Mouse (Mus musculus) testis, adult 2 months (tissue): ENCODE data around the gene Zfp1. TPM values are rescaled to one million over a fixed set of nuclear protein-coding genes. Genes with fewer than 3 reads are reported as not detected.

Source experiments
- H3K27ac ChIP-seq: fragments of 200-500 bp; 2 replicates; pipeline ENCODE4 v1.5.1; 2012; ENCODE audit warnings: low read depth, low read length; ENCODE audit not compliant: control insufficient read depth, insufficient read depth
- H3K27me3 ChIP-seq: fragments of 200-500 bp; 2 replicates; pipeline ENCODE4 v1.6.1; 2012; ENCODE audit warnings: mild to moderate bottlenecking, low read length, moderate library complexity; ENCODE audit not compliant: control insufficient read depth, insufficient read depth
- H3K36me3 ChIP-seq: fragments of 200-500 bp; 2 replicates; pipeline ENCODE4 v1.6.1; 2012; ENCODE audit warnings: mild to moderate bottlenecking, low read length; ENCODE audit not compliant: control insufficient read depth, insufficient read depth
- H3K4me1 ChIP-seq: fragments of 200-500 bp; 2 replicates; pipeline ENCODE4 v1.6.1; 2012; ENCODE audit warnings: low read length; ENCODE audit not compliant: control insufficient read depth, insufficient read depth
- H3K4me3 ChIP-seq: fragments of 200-500 bp; 2 replicates; pipeline ENCODE4 v1.5.1; 2012; ENCODE audit warnings: low read depth, mild to moderate bottlenecking, low read length, moderate library complexity, mixed read lengths; ENCODE audit not compliant: control insufficient read depth
- CTCF ChIP-seq: fragments of 200-500 bp; IDR thresholded peaks from 2 replicates; pipeline ENCODE4 v1.5.1; 2012; ENCODE audit warnings: low read depth, mild to moderate bottlenecking, inconsistent platforms, low read length, moderate library complexity; ENCODE audit not compliant: control insufficient read depth, insufficient read depth, insufficient replicate concordance
- POLR2A ChIP-seq: fragments of 200-500 bp; IDR thresholded peaks from 2 replicates; pipeline ENCODE4 v1.6.1; 2012; ENCODE audit warnings: low read depth, mild to moderate bottlenecking, inconsistent platforms, low read length, moderate library complexity; ENCODE audit not compliant: control insufficient read depth
- polyA plus RNA-seq: library from polyadenylated mRNA; depleted of rRNA; stranded (reverse); fragments of >200 nt; gene quantifications from 2 replicates; pipeline ENCODE4 v1.2.3, GENCODE M21; 2012; rRNA removed

The Zfp1 gene
- polyA plus RNA-seq = 4.1 and 4.4 TPM in 2 replicates

DNA sequence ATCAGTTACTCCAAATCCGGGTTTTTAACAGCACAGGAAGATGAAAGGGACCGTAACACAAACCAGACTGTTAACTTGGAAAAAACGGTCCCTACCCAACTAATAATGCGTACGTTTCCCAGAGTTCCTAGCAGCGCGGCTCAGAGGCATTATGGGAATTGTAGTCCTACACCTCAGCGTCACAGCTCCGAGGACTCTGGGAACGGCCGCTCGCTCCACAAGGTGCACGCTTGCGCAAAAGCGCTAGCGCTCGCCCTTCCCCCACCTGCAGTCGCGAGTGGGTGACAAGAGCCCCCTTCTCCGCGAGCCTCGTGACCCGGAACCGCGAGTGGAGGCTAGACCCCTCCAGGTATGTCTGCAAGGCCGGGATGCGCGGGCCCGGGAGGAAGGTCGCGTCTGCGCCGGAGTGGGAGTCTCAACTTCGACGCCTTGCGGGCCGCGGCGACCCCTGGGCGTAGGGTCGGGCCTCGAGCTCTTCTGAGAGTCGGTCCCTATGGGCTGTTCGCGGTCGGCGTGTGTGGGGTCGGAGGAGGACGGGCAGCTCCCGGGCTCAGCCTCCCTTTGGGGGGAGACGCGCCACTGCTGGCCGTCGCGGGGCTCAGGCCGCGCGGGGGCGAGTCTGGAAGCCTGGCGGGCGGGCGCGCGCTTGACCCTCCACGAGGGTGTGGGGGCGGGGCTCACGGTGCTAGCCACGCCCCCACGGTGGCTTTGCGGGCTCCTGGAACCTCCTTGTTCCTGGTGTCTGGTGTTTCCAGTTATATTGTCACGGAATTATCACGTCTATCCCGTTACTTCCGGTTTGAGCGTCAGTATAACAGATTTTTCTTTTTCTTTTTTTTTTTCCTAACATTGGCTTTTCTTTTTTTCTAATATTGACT lies at the start of gene Zfp1:
Gene Zfp1 (plus strand): TSS at position 138 of the 878 bp plus-strand sequence.
- H3K36me3 ChIP-seq = no peaks in the 10 kb centered on the region
- no peaks in the 10 kb centered on the region for H3K27me3 ChIP-seq
- H3K27ac ChIP-seq = peak within 1 kb of the TSS; percentile 95
- peaks cover 3% of the 10 kb centered on the region; the same call in 1 of the 2 replicates for H3K4me1 ChIP-seq
- TF ChIP-seq POLR2A (peak; percentile 60), CTCF (no peak)
- peak within 1 kb of the TSS; percentile 95 for H3K4me3 ChIP-seq

DNA sequence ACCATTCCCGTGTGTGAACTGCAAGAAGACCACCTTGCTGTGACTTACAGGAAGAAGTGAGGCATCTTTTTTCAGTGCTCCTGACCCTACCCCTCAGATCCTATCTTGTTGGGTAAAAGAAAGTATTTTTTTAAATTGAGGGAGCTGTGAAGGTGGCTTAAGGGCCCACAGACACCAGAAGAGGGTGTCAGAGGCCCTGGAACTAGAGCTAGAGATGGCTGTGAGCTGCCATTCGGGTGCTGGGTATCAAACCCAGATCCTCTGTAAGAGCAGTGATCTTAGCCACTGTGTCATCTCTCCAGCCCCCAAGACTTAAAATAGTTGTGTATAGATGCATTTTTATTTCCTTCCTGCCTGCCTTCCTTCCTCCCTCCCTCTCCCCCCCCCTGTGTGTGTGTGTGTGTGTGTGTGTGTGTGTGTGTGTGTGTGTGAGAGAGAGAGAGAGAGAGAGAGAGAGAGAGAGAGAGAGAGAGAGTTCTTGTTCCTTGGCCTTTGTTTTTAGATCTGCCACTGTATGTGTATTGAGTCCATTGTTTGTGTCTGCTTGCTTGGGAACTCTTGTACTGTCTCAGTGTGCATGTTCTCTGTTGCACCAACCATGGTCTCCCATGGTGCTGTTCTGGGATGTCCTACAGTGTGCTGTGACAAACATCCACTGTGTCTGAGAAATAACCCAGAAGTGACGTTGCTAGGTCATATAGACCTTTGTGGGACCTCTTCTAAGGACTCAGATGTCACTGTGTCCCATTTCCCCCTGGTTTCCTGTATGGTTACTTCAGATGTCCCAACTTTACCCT lies 49.0 kb upstream of the Zfp1 start:
- Histone ChIP-seq H3K4me3 (no peak overlapping the region), H3K36me3 (no peaks in the 10 kb centered on the region), H3K27me3 (no peaks in the 10 kb centered on the region), H3K4me1 (peaks cover 5% of the 10 kb centered on the region), H3K27ac (no peak overlapping the region)
- TF ChIP-seq POLR2A = no peak
- no peak for TF ChIP-seq CTCF

DNA sequence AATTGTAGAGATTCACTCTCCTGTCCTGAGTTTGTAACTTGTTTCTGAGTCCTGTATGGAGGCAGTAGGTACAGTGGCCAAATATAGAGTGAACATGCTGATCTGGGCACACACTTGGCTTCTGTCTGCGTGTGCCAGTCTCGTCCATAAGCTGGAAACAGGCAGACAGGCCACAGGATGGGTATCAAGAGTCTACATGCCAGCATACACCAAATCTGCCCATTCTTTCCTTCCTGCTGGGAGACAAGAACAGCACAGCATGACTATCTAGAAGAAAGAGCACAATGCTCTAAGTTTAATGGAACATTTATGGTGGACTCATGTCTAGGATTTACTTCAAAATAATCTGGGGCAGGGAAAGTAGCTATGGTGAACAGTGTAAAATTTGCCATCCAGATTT lies 48.2 kb upstream of the Zfp1 start:
- Histone ChIP-seq H3K4me1 (peaks cover 5% of the 10 kb centered on the region), H3K36me3 (no peaks in the 10 kb centered on the region), H3K27me3 (no peaks in the 10 kb centered on the region), H3K4me3 (no peak overlapping the region), H3K27ac (no peak overlapping the region)
- TF ChIP-seq CTCF (no peak), POLR2A (no peak)

DNA sequence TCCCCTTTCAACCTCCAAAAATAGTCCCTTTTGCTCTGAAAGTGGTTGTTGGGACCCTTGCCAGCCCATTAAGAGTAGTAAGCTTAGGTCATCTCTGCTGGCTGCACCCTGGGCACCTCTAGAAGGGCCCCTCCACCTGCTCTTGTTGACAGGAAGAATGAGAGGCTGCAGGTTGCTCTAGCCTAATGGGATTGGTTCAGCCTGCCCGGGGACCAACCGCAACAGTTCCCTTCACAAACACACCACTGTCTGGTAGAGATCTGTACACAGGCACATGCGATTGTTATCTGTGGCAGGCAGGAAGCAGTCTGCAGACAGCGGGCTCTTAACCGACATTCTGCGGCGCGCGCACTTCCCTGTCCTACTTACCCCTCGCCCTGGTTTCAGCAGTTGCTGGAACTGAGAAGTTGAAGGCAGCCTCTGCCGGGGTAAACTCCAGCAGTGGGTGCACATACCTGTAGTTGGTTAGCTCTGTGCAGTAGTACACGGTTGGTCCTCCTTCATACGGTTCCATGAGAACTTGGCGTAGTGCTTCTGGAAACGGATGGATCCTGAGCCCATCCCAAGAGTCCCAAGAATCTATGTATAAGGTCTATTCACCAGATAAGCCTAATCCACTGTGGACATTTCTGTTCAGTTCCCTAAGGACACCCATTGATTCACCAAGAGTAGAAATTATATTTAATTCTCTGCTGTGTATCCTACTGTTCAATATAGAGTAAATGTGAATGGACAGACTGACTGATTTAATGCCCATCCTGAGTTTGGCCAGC lies 47.3 kb upstream of the Zfp1 start:
- Histone ChIP-seq H3K27ac (no peak overlapping the region), H3K4me1 (peaks cover 5% of the 10 kb centered on the region), H3K36me3 (no peaks in the 10 kb centered on the region), H3K4me3 (no peak overlapping the region), H3K27me3 (no peaks in the 10 kb centered on the region)
- TF ChIP-seq POLR2A (no peak), CTCF (no peak)

DNA sequence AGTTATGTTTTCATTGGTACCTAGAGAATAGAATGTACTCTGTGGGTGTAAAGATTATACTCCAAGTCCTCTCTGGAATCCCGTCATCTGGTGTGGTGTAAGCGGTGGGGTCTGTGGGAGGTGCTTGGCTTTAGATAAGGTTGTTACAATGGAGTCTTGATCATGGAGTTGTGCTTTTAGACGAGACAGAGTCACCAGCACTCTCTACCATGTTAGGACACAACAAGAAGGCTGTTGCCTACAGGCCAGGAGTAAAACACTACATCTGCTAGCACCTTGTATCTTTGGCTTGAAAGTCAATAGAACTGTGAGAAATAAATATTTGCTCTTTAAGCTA lies 46.7 kb upstream of the Zfp1 start:
- no peaks in the 10 kb centered on the region for H3K36me3 ChIP-seq
- no peaks in the 10 kb centered on the region for H3K27me3 ChIP-seq
- peaks cover 5% of the 10 kb centered on the region for H3K4me1 ChIP-seq
- no peak overlapping the region for H3K4me3 ChIP-seq
- TF ChIP-seq CTCF = no peak
- no peak for TF ChIP-seq POLR2A
- no peak overlapping the region for H3K27ac ChIP-seq

DNA sequence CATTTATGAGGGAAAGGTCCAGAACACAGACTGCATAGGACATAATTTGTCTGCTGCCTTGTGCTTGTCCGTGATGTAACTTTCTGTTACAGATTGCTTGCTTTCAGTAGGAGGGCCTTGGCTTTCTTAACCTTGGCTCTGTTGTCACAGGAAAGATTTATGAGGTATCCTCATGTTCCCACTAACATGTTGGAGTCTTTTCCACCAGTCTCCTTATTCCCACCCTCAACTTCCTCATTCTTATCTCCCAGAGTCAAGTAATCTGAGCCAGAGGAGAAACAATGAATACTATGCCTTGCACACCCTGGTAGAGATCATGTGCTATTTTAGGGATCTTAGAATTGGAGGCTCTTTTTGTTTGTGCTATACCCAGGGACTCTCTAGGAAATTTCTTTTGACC lies 45.9 kb upstream of the Zfp1 start:
- Histone ChIP-seq H3K27ac (peak overlapping the region; percentile 64), H3K36me3 (no peaks in the 10 kb centered on the region), H3K4me1 (peaks cover 5% of the 10 kb centered on the region), H3K27me3 (no peaks in the 10 kb centered on the region), H3K4me3 (no peak overlapping the region)
- TF ChIP-seq POLR2A = no peak
- TF ChIP-seq CTCF = no peak
